Mouse (Mus musculus) stomach, postnatal 0 days (tissue): ENCODE measurements around the gene Slc2a13. TPM values are rescaled to one million over a fixed set of nuclear protein-coding genes. Genes with fewer than 3 reads are reported as not detected.

Source experiments
- ATAC-seq: fragments of 200-750 bp; cut with Nextera tagmentation; 2 replicates; pipeline ENCODE4 v1.8.0; 2017; ENCODE audit not compliant: low FRiP score, low TSS enrichment
- DNase-seq: peaks from one replicate; pipeline ENCODE4 v3.0.0-alpha.2; 2016; ENCODE audit warnings: low spot score
- H3K27ac ChIP-seq: fragments of 300-500 bp; sonication (generic); replicated peaks from 2 replicates; pipeline ENCODE4 v1.5.1; 2014; ENCODE audit warnings: mild to moderate bottlenecking, control low read depth
- H3K27me3 ChIP-seq: fragments of 300-500 bp; sonication (generic); 2 replicates; pipeline ENCODE4 v1.6.1; 2014; ENCODE audit warnings: low read length; ENCODE audit not compliant: control insufficient read depth, insufficient read depth
- H3K36me3 ChIP-seq: fragments of 300-500 bp; sonication (generic); 2 replicates; pipeline ENCODE4 v1.6.1; 2014; ENCODE audit warnings: low read length, mixed read lengths; ENCODE audit not compliant: control insufficient read depth, insufficient read depth
- H3K4me1 ChIP-seq: fragments of 300-500 bp; sonication (generic); replicated peaks from 2 replicates; pipeline ENCODE4 v1.6.1; 2014; ENCODE audit warnings: antibody characterized with exemption; ENCODE audit not compliant: control insufficient read depth, insufficient read depth
- H3K4me2 ChIP-seq: fragments of 300-500 bp; sonication (generic); replicated peaks from 2 replicates; pipeline ENCODE4 v1.6.1; 2014; ENCODE audit warnings: low read depth, mild to moderate bottlenecking, control low read depth, moderate library complexity
- H3K4me3 ChIP-seq: fragments of 300-500 bp; sonication (generic); 2 replicates; pipeline ENCODE4 v1.5.1; 2014; ENCODE audit warnings: low read depth, low read length, control low read depth
- H3K9ac ChIP-seq: fragments of 300-500 bp; sonication (generic); 2 replicates; pipeline ENCODE4 v1.6.1; 2014; ENCODE audit warnings: mild to moderate bottlenecking, low read length, control low read depth, mixed read lengths
- H3K9me3 ChIP-seq: fragments of 300-500 bp; sonication (generic); 2 replicates; pipeline ENCODE4 v1.6.1; 2016; ENCODE audit warnings: low read length; ENCODE audit not compliant: control insufficient read depth
- CTCF ChIP-seq: IDR thresholded peaks from 2 replicates; pipeline ENCODE4 v1.5.1; 2016; ENCODE audit warnings: antibody characterized with exemption, low read depth, mild to moderate bottlenecking, moderate library complexity
- EP300 ChIP-seq: optimal IDR thresholded peaks from 2 replicates; pipeline ENCODE3; 2016; ENCODE audit warnings: antibody characterized with exemption
- WGBS: fragments of 180-500 bp; shearing (Covaris S2); extraction: QIAGEN DNeasy Blood & Tissue Kit; methylation state at CpG from one replicate; pipeline ENCODE4 v1.1.7; 2014; 5-methylcytosine and 5-hydroxymethylcytosine counted together
- polyA plus RNA-seq: library from polyadenylated mRNA; unstranded; fragments of >200 nt; fragmentation: Nextera tagmentation; extraction: Ambion mirVana; gene quantifications from 2 replicates; pipeline ENCODE4 v1.2.1, GENCODE M21; 2015

Slc2a13 gene
- polyA plus RNA-seq, 1 experiment from 2014 or later, result 0.47 TPM

DNA sequence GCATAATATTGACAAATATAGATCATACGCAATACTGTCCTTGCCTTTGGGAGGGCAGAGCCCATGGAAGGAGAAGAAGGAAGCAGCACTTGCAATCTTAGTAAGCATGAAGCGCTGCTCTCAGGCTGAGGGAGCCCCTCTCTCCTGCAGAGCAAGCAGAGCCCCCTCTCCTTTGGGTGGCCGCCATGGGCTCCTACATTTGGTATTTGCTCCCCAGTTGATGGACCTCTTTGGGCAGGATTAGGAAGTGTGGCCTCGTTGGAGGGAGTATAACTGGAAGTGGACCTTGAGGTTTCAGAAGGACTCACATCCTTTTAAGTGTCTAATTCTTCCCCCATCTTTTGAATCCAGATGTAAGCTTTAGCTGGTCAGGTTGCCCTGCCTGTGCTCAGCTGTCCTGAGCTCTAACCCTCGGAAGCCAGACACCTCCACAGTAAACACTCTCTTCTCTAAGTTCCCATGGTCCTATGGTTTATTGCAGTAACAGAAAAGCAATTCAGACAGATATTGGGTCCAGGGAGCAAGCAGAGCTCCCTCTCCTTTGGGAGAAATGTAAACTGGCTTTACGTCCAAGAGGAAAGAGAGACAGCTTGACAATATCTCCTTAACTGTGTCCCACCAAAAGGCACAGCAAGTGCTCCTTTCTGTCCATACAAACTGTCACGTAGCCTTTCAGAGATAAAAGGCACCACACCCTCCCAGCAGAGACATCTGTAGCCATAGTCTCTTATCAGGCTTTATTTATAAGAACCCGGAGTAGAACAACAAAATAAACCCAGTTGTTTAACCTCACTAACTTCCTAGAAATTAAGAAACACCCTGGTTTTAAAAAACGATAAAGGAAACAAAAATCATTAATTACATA, 321.3 kb downstream of the Slc2a13 start:
- ATAC-seq (no peak), DNase-seq (no peak)
- no peaks in the 10 kb centered on the region for H3K27me3 ChIP-seq
- H3K27ac ChIP-seq, result no peak overlapping the region
- H3K36me3 ChIP-seq, result no peaks in the 10 kb centered on the region
- no peak for TF ChIP-seq EP300
- H3K4me2 ChIP-seq, result no peak overlapping the region
- no peaks in the 10 kb centered on the region for H3K9me3 ChIP-seq
- H3K4me1 ChIP-seq, result no peaks in the 10 kb centered on the region
- 55% methylated on average over 9 of the region's 9 CpGs for WGBS
- no peak overlapping the region for H3K9ac ChIP-seq
- H3K4me3 ChIP-seq, result no peak overlapping the region

DNA sequence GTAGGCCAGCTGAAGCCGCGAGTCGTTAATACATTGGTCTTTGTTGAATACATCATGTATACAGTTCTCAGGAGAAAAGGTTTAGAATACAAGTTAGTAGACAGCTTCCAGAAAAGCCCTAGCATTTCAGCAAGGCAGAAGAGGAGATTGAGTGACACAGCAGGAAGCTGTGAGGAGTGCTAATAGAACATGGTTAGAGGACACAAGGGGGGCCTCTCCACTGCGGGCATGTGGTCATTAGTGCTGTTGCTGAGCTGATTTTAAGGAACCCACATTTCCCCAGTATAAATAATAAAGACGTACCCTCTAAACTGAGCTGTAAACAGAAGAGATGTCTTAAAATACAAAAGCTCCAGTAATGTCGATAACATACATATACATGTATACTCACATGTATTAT, 322.2 kb downstream of the Slc2a13 start:
- Histone ChIP-seq H3K4me1 (no peaks in the 10 kb centered on the region), H3K27ac (no peak overlapping the region), H3K27me3 (no peaks in the 10 kb centered on the region), H3K4me3 (no peak overlapping the region), H3K9me3 (no peaks in the 10 kb centered on the region), H3K36me3 (no peaks in the 10 kb centered on the region), H3K9ac (no peak overlapping the region), H3K4me2 (no peak overlapping the region)
- no peak for ATAC-seq
- DNase-seq, result no peak
- TF ChIP-seq CTCF (no peak), EP300 (no peak)
- 67% methylated on average over 6 of the region's 6 CpGs for WGBS

DNA sequence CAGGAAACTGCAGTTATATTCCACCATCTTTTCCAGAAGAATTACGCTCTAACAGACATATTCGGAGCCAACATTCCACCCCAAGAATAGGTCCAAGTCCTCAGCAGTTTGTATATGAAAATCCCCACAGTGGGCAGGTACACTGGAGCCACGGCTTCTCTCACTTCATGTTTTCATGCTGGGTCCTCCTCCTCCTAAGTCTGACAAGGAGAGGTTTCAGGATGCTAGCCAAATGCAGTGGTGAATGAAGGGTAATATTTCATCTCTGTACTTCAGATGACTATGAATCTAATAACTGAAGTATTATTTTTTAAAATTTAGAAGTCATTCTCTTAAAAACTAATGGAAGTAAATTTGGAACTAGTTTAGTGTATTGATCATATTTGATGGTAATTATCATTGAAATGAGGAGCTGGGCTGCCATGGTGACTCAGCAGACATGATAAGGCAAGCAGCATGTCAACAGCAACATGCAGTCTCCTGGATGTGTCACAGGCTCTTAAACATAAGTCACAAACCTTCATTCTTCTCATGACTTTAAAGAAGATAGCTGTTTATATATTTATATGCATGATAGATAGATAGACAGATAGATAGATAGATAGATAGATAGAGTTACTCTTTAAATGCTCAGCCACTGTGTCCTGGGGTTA, 332.3 kb downstream of the Slc2a13 start:
- DNase-seq (no peak), ATAC-seq (no peak)
- Histone ChIP-seq H3K27me3 (no peaks in the 10 kb centered on the region), H3K4me2 (no peak overlapping the region), H3K9me3 (no peaks in the 10 kb centered on the region), H3K36me3 (no peaks in the 10 kb centered on the region), H3K9ac (no peak overlapping the region), H3K4me3 (no peak overlapping the region), H3K4me1 (no peaks in the 10 kb centered on the region), H3K27ac (no peak overlapping the region)
- 76% methylated on average over 3 of the region's 3 CpGs for WGBS
- TF ChIP-seq EP300, result no peak
- TF ChIP-seq CTCF, result no peak

DNA sequence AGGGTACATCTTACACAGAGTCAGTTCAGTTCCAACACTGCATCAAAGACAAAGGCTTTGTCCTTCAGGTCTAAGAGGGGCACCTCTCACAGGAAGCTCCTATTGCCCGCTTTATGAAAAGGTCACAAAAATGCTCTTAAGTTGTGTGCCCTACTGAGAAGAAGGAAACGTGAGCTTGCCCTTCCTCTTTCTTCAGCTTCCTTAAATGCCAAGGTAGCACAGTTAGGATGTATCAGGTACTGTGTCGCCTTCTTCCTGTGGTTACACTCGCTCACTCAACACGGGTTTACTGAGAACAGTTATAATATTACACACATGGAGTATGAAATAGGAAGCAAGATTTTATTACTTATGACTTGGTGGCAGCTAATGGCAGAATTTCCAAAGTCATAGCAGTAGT, 335.8 kb downstream of the Slc2a13 start:
- Histone ChIP-seq H3K4me3 (no peak overlapping the region), H3K9me3 (no peaks in the 10 kb centered on the region), H3K27ac (no peak overlapping the region), H3K36me3 (no peaks in the 10 kb centered on the region), H3K4me2 (no peak overlapping the region), H3K4me1 (no peaks in the 10 kb centered on the region), H3K27me3 (no peaks in the 10 kb centered on the region), H3K9ac (no peak overlapping the region)
- DNase-seq (no peak), ATAC-seq (no peak)
- WGBS, result 74% methylated on average over 5 of the region's 5 CpGs
- TF ChIP-seq EP300 (no peak), CTCF (no peak)

Other genes with a start within 250 kb of the Slc2a13 start
- gene Lrrk2, start 99.9 kb upstream of the Slc2a13 start, polyA plus RNA-seq, result 3.9 and 4.2 TPM in 2 replicates